In genomic region chr3:108646036-108646435, GRCm38 (mm10) we compare ENCODE assay signal across 12 mouse cellular contexts. TPM values are rescaled to one million over a fixed set of nuclear protein-coding genes. Genes with fewer than 3 reads are reported as not detected.
A peak's percentile ranks its signal among the peaks of the same experiment; 100 is the strongest.
DNase-seq lines count a peak whose midpoint lies in the region; TF ChIP-seq lines count a peak whose summit lies in the region.
"Had no signal": no experiment of that assay in that cellular context is flagged by ENCODE, and none has a peak within 500 bp of the region (broad histone marks: within the 10 kb centered on the region; RNA-seq: fewer than 3 reads in every experiment).

No protein-coding gene starts in this region.

- WGBS in cerebellum, adult 2 months, result 36% methylated on average over 7 of the region's 7 CpGs

- H3K27ac ChIP-seq in cerebellum, adult 2 months (ENCODE audit: insufficient read depth, low read length), result no peak overlapping the region
- H3K27ac ChIP-seq in left cerebral cortex, adult 2 months, result no peak overlapping the region
- H3K27ac ChIP-seq: hindbrain, embryonic 10.5 days; liver, embryonic 15.5 days had no signal

- peak; percentile 30 to 36 for DNase-seq in cerebellum, adult 2 months
- no peak for DNase-seq in cerebellum, adult 11-12 months
- peak; percentile 8 for DNase-seq in left cerebral cortex, adult 11 months (ENCODE audit: low spot score)
- DNase-seq in left cerebral cortex, adult 2 months (ENCODE audit: extremely low spot score in 1 of 2, low spot score in 2 of 2), result no peak
- DNase-seq in Muller cell, postnatal 12 days (ENCODE audit: inconsistent ontology term), result peak; percentile 57
- peak; percentile 17 for DNase-seq in layer of hippocampus, adult 9-10 months (ENCODE audit: low spot score)
- DNase-seq in adrenal gland, adult 2 months, result no peak
- no peak for DNase-seq in c-Kit-positive CD71-positive TER-119-positive erythroid progenitor cells, embryonic 14.5 days (ENCODE audit: low spot score)
- DNase-seq: kidney, adult 11 months; lung, postnatal 36 days had no signal

- no peak overlapping the region for H3K4me3 ChIP-seq in cerebellum, adult 2 months (replicated peaks; ENCODE audit: insufficient read depth, low read depth, low read length)
- no peak overlapping the region for H3K4me3 ChIP-seq in left cerebral cortex, adult 2 months
- H3K4me3 ChIP-seq: hindbrain, embryonic 10.5 days; liver, embryonic 15.5 days had no signal

- H3K4me1 ChIP-seq in cerebellum, adult 2 months (ENCODE audit: control insufficient read depth, insufficient read depth, low read length), result no peaks in the 10 kb centered on the region
- H3K4me1 ChIP-seq: hindbrain, embryonic 10.5 days; liver, embryonic 15.5 days had no signal

- no peak for TF ChIP-seq POLR2A in cerebellum, adult 2 months (IDR thresholded peaks at IDR 0.05; ENCODE audit: borderline replicate concordance, insufficient read depth, low read length)

- intact Hi-C loops in left cerebral cortex, adult 2 months (cut with DNase I), result no loop called here

- no peak for TF ChIP-seq CTCF in cerebellum, adult 2 months (IDR thresholded peaks at IDR 0.05; ENCODE audit: borderline replicate concordance, insufficient read depth, low read depth, low read length)
- TF ChIP-seq CTCF in left cerebral cortex, adult 2 months (IDR thresholded peaks at IDR 0.05), result no peak

- H3K27me3 ChIP-seq in cerebellum, adult 2 months (ENCODE audit: control insufficient read depth, insufficient read depth, low read length), result no peaks in the 10 kb centered on the region
- H3K27me3 ChIP-seq: liver, embryonic 15.5 days had no signal

RNA-seq across cellular contexts. Expression of gene Clcc1, which starts 7.7 kb away (rescaled TPM):
- polyA plus RNA-seq in cerebellum, adult 2 months (2012; rRNA removed), result 47.2 and 52.2 TPM in 2 replicates
- 10 to 100 TPM; 28.6 to 35.6 TPM for total RNA-seq in left cerebral cortex, adult 2 months (2021)
- total RNA-seq in adrenal gland, adult 2 months (2021), result 10 to 100 TPM; 27.7 to 41.0 TPM
- polyA plus RNA-seq in adrenal gland, adult 2 months (2012; rRNA removed), result 10.4 and 13.9 TPM in 2 replicates

RNA-seq across cellular contexts. Expression of gene Wdr47, which starts 55.0 kb away (rescaled TPM):
- polyA plus RNA-seq in cerebellum, adult 2 months (2012; rRNA removed), result 48.2 and 51.6 TPM in 2 replicates
- total RNA-seq in left cerebral cortex, adult 2 months (2021), result 100 to 1,000 TPM; 125 to 135 TPM
- total RNA-seq in adrenal gland, adult 2 months (2021), result 10 to 100 TPM; 10.0 to 14.6 TPM
- polyA plus RNA-seq in adrenal gland, adult 2 months (2012; rRNA removed), result 3.6 and 3.7 TPM in 2 replicates

Comparison
In these comparisons a context has a peak if more than half of its experiments do, and no peak if none do; other contexts are left out.
1. DNase-seq: peak in cerebellum, adult 2 months (2 of 2), left cerebral cortex, adult 11 months (single experiment), Muller cell, postnatal 12 days (single experiment) and layer of hippocampus, adult 9-10 months (single experiment); none in cerebellum, adult 11-12 months (single experiment), left cerebral cortex, adult 2 months (0 of 2), adrenal gland, adult 2 months (single experiment) and c-Kit-positive CD71-positive TER-119-positive erythroid progenitor cells, embryonic 14.5 days (single experiment).
2. RNA of gene Wdr47, which starts 55.0 kb away (total RNA-seq): 125 to 135 TPM in left cerebral cortex, adult 2 months; 10.0 to 14.6 TPM in adrenal gland, adult 2 months; every median in the first group is over 4 times any median in the second.